Mouse (Mus musculus): ENCODE data around the gene Gm4133. TPM values are rescaled to one million over a fixed set of nuclear protein-coding genes. Genes with fewer than 3 reads are reported as not detected.
"Not testable (repeated sequence)": the region's sequence is repeated elsewhere in the genome, so short reads cannot be mapped to it uniquely, and the experiment has no call there.

Gene Gm4133
- total RNA-seq (2015; ENCODE audit: low replicate concordance) (not detected in 2 replicates), total RNA-seq (2017; ENCODE audit: low replicate concordance) (not detected in 2 replicates)

DNA sequence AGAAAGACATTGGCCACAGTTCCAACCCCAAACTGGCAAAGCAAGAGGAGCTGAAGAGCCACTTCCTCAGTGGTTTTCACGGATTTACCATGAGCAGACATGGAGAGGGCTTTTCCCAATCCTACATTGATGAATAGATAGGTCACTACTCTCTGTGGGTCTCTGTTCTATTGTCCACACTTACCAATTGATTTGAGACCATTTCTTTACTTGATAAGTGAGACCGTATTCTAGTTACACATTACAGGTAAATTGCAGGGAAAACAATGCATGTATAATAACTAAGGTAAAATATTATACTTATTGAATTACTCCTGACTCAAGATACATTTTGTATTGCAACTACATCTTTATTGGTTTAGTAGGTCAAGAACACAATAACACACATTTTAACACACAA, at the start of gene Gm4133:
Gm4133 (minus strand) TSS at position 101 of the 400 bp plus-strand sequence.
- ATAC-seq (replicated peaks; ENCODE audit: low FRiP score, poor library complexity, severe bottlenecking) = not testable (repeated sequence)

DNA sequence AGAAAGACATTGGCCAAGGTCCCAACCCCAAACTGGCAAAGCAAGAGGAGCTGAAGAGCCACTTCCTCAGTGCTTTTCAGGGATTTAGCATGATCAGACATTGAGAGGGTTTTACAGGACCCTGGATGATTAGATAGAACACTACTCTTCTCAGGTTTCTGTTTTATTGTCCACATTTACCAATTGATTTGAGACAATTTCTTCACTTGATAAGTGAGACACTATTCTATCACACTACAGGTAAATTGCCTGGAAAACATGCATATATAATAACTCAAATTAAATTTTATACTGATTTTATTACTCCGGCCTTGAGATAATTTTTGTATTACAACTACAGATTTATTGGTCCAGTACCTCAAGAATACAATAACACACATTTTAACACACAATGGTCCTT, 41.4 kb upstream of the Gm4133 start, which contains the start of gene Gm5728:
Gm5728 (minus strand) TSS at position 101 of the 400 bp plus-strand sequence.
- not testable (repeated sequence) for ATAC-seq (replicated peaks; ENCODE audit: low FRiP score, poor library complexity, severe bottlenecking)

Other genes starting within 250 kb of the Gm4133 start
- gene Vmn1r91, start 234.4 kb downstream of the Gm4133 start, total RNA-seq (2015; ENCODE audit: low replicate concordance) = not detected in 2 replicates
- not detected in 2 replicates for gene Vmn1r91, start 234.4 kb downstream of the Gm4133 start, total RNA-seq (2017; ENCODE audit: low replicate concordance)
- not detected in 2 replicates for gene Gm16442, start 211.5 kb downstream of the Gm4133 start, total RNA-seq (2015; ENCODE audit: low replicate concordance)
- gene Gm16442, start 211.5 kb downstream of the Gm4133 start, total RNA-seq (2017; ENCODE audit: low replicate concordance) = not detected in 2 replicates
- gene Vmn1r93, start 195.0 kb downstream of the Gm4133 start, total RNA-seq (2015; ENCODE audit: low replicate concordance) = not detected in 2 replicates
- gene Vmn1r93, start 195.0 kb downstream of the Gm4133 start, total RNA-seq (2017; ENCODE audit: low replicate concordance) = not detected in 2 replicates
- not detected in 2 replicates for gene Vmn1r94, start 165.7 kb downstream of the Gm4133 start, total RNA-seq (2015; ENCODE audit: low replicate concordance)
- not detected in 2 replicates for gene Vmn1r94, start 165.7 kb downstream of the Gm4133 start, total RNA-seq (2017; ENCODE audit: low replicate concordance)
- gene Vmn1r95, start 140.4 kb downstream of the Gm4133 start, total RNA-seq (2015; ENCODE audit: low replicate concordance) = not detected in 2 replicates
- gene Vmn1r95, start 140.4 kb downstream of the Gm4133 start, total RNA-seq (2017; ENCODE audit: low replicate concordance) = not detected in 2 replicates
- gene Gm6164, start 128.5 kb downstream of the Gm4133 start, total RNA-seq (2015; ENCODE audit: low replicate concordance) = not detected in 2 replicates
- not detected in 2 replicates for gene Gm6164, start 128.5 kb downstream of the Gm4133 start, total RNA-seq (2017; ENCODE audit: low replicate concordance)
- not detected in 2 replicates for gene Gm4498, start 100.2 kb downstream of the Gm4133 start, total RNA-seq (2015; ENCODE audit: low replicate concordance)
- not detected in 2 replicates for gene Gm4498, start 100.2 kb downstream of the Gm4133 start, total RNA-seq (2017; ENCODE audit: low replicate concordance)
- gene Gm5890, start 71.2 kb downstream of the Gm4133 start, total RNA-seq (2015; ENCODE audit: low replicate concordance) = not detected in 2 replicates
- gene Gm5890, start 71.2 kb downstream of the Gm4133 start, total RNA-seq (2017; ENCODE audit: low replicate concordance) = not detected in 2 replicates
- gene Gm5728, start 41.3 kb upstream of the Gm4133 start, total RNA-seq (2015; ENCODE audit: low replicate concordance) = not detected in 2 replicates
- not detected in 2 replicates for gene Gm5728, start 41.3 kb upstream of the Gm4133 start, total RNA-seq (2017; ENCODE audit: low replicate concordance)
- gene Vmn1r100, start 83.9 kb upstream of the Gm4133 start, total RNA-seq (2015; ENCODE audit: low replicate concordance) = not detected in 2 replicates
- gene Vmn1r100, start 83.9 kb upstream of the Gm4133 start, total RNA-seq (2017; ENCODE audit: low replicate concordance) = not detected in 2 replicates
- not detected in 2 replicates for gene Vmn1r101, start 108.5 kb upstream of the Gm4133 start, total RNA-seq (2015; ENCODE audit: low replicate concordance)
- not detected in 2 replicates for gene Vmn1r101, start 108.5 kb upstream of the Gm4133 start, total RNA-seq (2017; ENCODE audit: low replicate concordance)
- not detected in 2 replicates for gene Gm10670, start 140.9 kb upstream of the Gm4133 start, total RNA-seq (2015; ENCODE audit: low replicate concordance)
- not detected in 2 replicates for gene Gm10670, start 140.9 kb upstream of the Gm4133 start, total RNA-seq (2017; ENCODE audit: low replicate concordance)
- not detected in 2 replicates for gene Vmn1r103, start 176.5 kb upstream of the Gm4133 start, total RNA-seq (2015; ENCODE audit: low replicate concordance)
- not detected in 2 replicates for gene Vmn1r103, start 176.5 kb upstream of the Gm4133 start, total RNA-seq (2017; ENCODE audit: low replicate concordance)
- gene Vmn1r104, start 199.8 kb upstream of the Gm4133 start, total RNA-seq (2015; ENCODE audit: low replicate concordance) = not detected in 2 replicates
- gene Vmn1r104, start 199.8 kb upstream of the Gm4133 start, total RNA-seq (2017; ENCODE audit: low replicate concordance) = not detected in 2 replicates
- not detected in 2 replicates for gene Gm5726, start 211.7 kb upstream of the Gm4133 start, total RNA-seq (2015; ENCODE audit: low replicate concordance)
- gene Gm5726, start 211.7 kb upstream of the Gm4133 start, total RNA-seq (2017; ENCODE audit: low replicate concordance) = not detected in 2 replicates
- gene Gm4141, start 242.2 kb upstream of the Gm4133 start, total RNA-seq (2015; ENCODE audit: low replicate concordance) = not detected in 2 replicates
- not detected in 2 replicates for gene Gm4141, start 242.2 kb upstream of the Gm4133 start, total RNA-seq (2017; ENCODE audit: low replicate concordance)

Data from erythroid progenitor cell, adult 5-6 weeks (primary cell).